Mouse (Mus musculus) midbrain, embryonic 14.5 days (tissue): ENCODE data around the gene F830045P16Rik. TPM values are rescaled to one million over a fixed set of nuclear protein-coding genes. Genes with fewer than 3 reads are reported as not detected.
"Not testable (repeated sequence)": the region's sequence is repeated elsewhere in the genome, so short reads cannot be mapped to it uniquely, and the experiment has no call there.

ENCODE experiments used
- ATAC-seq: fragments of 200-750 bp; cut with Nextera tagmentation; 2 replicates; pipeline ENCODE4 v1.8.0; 2017; ENCODE audit warnings: moderate number of reproducible peaks, moderate library complexity; ENCODE audit not compliant: low FRiP score, low TSS enrichment
- DNase-seq: peaks from one replicate; pipeline ENCODE4 v3.0.0-alpha.2; 2015
- H3K27ac ChIP-seq: fragments of 300-500 bp; sonication (generic); replicated peaks from 2 replicates; pipeline ENCODE4 v1.5.1; 2014; ENCODE audit warnings: mild to moderate bottlenecking, low read depth, low read length, moderate library complexity
- H3K27me3 ChIP-seq: fragments of 300-500 bp; sonication (generic); 2 replicates; pipeline ENCODE4 v1.6.1; 2014; ENCODE audit warnings: low read length, control low read depth, mixed read lengths; ENCODE audit not compliant: control insufficient read depth, insufficient read depth
- H3K36me3 ChIP-seq: fragments of 300-500 bp; sonication (generic); 2 replicates; pipeline ENCODE4 v1.6.1; 2014; ENCODE audit warnings: low read length, control low read depth; ENCODE audit not compliant: control insufficient read depth, insufficient read depth
- H3K4me1 ChIP-seq: fragments of 300-500 bp; sonication (generic); 2 replicates; pipeline ENCODE4 v1.6.1; 2014; ENCODE audit warnings: mild to moderate bottlenecking, antibody characterized with exemption, low read length, control low read depth; ENCODE audit not compliant: control insufficient read depth, insufficient read depth
- H3K4me2 ChIP-seq: fragments of 300-500 bp; sonication (generic); 2 replicates; pipeline ENCODE4 v1.6.1; 2014; ENCODE audit warnings: mild to moderate bottlenecking, low read length, moderate library complexity
- H3K4me3 ChIP-seq: fragments of 300-500 bp; sonication (generic); replicated peaks from 2 replicates; pipeline ENCODE4 v1.5.1; 2014; ENCODE audit warnings: low read depth, low read length
- H3K9ac ChIP-seq: fragments of 300-500 bp; sonication (generic); replicated peaks from 2 replicates; pipeline ENCODE4 v1.6.1; 2014; ENCODE audit warnings: mild to moderate bottlenecking, low read length, moderate library complexity
- H3K9me3 ChIP-seq: fragments of 300-500 bp; sonication (generic); 2 replicates; pipeline ENCODE4 v1.6.1; 2016; ENCODE audit warnings: low read length, control low read depth, mixed read lengths; ENCODE audit not compliant: control insufficient read depth
- WGBS: fragments of 180-500 bp; shearing (Covaris S2); extraction: QIAGEN DNeasy Blood & Tissue Kit; methylation state at CpG from one replicate; pipeline ENCODE4 v1.1.7; 2014; 5-methylcytosine and 5-hydroxymethylcytosine counted together
- polyA plus RNA-seq: library from polyadenylated mRNA; unstranded; fragments of >200 nt; fragmentation: Nextera tagmentation; extraction: Ambion mirVana; gene quantifications from 2 replicates; pipeline ENCODE4 v1.2.1, GENCODE M21; 2014

Gene F830045P16Rik
- polyA plus RNA-seq, 1 experiment from 2014 or later: not detected

DNA sequence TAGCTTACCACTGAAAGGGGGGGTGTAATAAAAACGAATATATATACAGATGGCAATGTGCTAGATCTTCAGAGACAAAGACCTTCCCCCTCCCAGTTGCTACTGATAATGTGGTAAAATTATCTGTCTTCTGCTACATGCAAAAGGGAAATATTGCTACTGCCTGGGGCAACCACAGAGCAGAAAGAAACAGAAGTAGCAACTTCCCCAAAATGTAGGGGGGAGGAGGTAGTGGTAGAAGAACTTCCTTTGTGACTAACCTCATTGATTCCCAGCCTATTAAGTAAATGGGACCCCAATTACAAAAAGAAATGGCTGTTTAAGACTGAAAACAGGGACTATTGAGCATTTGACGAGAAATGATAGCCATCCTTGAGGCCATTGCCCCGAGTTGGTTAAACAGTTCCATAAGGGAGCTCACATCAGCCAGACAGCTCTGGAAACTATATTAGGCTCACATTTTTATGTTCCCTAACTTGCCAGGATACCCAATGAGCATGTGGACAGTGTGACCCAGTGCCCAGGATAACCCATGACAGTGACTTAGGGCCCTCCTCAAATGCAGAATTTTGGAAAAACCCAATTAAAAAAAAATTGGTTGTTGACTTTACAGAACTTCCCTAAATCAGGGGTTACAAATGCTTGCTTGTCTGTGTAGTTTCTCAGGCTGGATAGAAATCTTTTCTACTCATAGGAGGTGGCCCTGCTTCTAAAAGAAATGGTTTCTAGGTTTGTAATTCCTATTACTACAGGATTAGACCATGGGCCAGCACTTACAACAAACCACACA is 46.7 kb downstream of the F830045P16Rik start:
- Histone ChIP-seq H3K4me2 (no peak overlapping the region), H3K9ac (no peak overlapping the region), H3K27me3 (no peaks in the 10 kb centered on the region), H3K9me3 (no peaks in the 10 kb centered on the region), H3K4me1 (no peaks in the 10 kb centered on the region), H3K27ac (no peak overlapping the region), H3K36me3 (no peaks in the 10 kb centered on the region), H3K4me3 (no peak overlapping the region)
- DNase-seq: no peak
- WGBS: 78% methylated on average over 3 of the region's 3 CpGs
- no peak for ATAC-seq

DNA sequence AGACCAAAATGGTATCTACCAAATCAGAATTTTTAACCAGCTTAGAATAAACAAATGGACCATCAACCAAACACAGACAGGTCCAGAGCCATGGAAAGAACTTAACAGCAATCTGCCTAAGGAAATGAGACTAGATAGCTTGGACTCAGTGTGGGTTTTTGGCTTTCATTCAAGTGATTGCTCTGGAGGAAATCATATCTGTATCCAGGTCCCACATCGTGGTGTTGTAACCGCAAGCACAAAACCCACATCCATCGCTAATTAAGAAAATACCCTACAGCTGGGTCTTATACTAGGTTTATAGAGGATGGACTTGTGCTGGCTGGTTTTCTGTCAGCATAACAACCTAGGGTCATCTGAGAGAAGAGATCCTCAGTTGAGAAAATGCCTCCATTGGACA is 53.3 kb downstream of the F830045P16Rik start:
- H3K4me1 ChIP-seq: no peaks in the 10 kb centered on the region
- no peak overlapping the region for H3K4me2 ChIP-seq
- no peak overlapping the region for H3K4me3 ChIP-seq
- DNase-seq: no peak
- no peak for ATAC-seq
- WGBS: 96% methylated on average over 3 of the region's 3 CpGs
- no peaks in the 10 kb centered on the region for H3K27me3 ChIP-seq
- H3K27ac ChIP-seq: no peak overlapping the region
- H3K9me3 ChIP-seq: no peaks in the 10 kb centered on the region
- H3K9ac ChIP-seq: no peak overlapping the region
- no peaks in the 10 kb centered on the region for H3K36me3 ChIP-seq

DNA sequence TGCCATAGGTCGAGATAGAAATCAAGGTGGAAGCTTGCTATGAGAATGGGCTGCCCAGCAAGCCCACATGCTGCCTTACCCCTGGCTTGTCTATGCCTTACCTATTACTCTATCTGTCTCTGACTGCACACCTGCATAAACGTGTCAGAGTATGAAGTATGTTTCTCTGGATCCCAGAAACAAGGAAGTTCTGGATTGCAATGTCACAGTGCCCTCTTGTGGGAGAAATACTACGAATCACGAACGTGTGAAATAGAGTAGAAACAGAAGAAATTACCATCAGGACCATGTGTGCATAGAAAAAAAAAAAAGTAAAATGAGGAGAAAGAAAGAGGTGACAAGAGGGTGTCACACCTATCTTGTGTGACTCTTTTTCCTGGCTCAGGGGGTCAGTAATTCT is 64.5 kb downstream of the F830045P16Rik start:
- WGBS: 22% methylated on average over 5 of the region's 5 CpGs
- Histone ChIP-seq H3K9me3 (no peaks in the 10 kb centered on the region), H3K36me3 (no peaks in the 10 kb centered on the region), H3K27me3 (no peaks in the 10 kb centered on the region), H3K4me1 (no peaks in the 10 kb centered on the region), H3K27ac (no peak overlapping the region), H3K4me3 (no peak overlapping the region), H3K4me2 (no peak overlapping the region), H3K9ac (no peak overlapping the region)
- DNase-seq (peak; percentile 85), ATAC-seq (no peak)

DNA sequence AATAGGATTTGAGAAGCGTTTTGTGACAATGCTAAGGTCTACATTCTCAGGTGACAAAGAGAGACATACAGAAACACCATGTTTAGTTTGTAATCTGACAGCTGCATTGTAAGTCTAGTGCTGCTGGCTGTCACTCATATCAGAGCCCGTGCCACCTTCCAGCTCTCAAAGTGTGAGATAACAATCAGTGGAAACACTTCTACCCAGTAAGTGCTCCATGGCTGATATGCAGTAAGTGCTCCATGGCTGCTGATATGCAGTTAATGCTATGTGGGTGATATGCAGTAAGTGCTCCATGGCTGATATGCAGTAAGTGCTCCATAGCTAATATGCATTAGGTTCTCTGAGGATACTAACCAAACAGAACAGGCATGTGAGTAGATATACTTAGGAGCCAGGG is 65.6 kb downstream of the F830045P16Rik start:
- no peak overlapping the region for H3K27ac ChIP-seq
- no peaks in the 10 kb centered on the region for H3K27me3 ChIP-seq
- DNase-seq (no peak), ATAC-seq (no peak)
- H3K4me2 ChIP-seq: no peak overlapping the region
- H3K4me3 ChIP-seq: no peak overlapping the region
- 81% methylated on average over 2 of the region's 2 CpGs for WGBS
- H3K9ac ChIP-seq: no peak overlapping the region
- no peaks in the 10 kb centered on the region for H3K36me3 ChIP-seq
- no peaks in the 10 kb centered on the region for H3K4me1 ChIP-seq
- no peaks in the 10 kb centered on the region for H3K9me3 ChIP-seq

DNA sequence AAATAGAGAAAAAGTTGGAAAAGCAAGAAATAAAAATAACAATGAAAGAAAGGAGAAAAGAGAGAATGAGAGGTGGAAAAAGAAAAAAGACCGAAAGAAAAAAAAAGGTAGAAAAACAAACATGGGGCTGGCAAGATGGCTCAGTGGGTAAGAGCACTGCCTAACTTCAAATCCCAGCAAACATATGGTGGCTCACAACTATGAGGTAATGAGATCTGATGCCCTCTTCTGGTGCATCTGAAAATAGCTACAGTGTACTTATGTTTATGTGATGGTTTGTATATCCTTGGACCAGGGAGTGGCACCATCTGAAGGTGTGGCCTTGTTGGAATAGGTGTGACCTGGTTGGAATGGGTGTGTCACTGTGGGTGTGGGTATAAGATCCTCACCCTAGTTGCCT is 97.6 kb downstream of the F830045P16Rik start:
- not testable (repeated sequence) for H3K9me3 ChIP-seq, H3K27me3 ChIP-seq, H3K36me3 ChIP-seq, H3K4me3 ChIP-seq, H3K4me2 ChIP-seq, DNase-seq, H3K4me1 ChIP-seq, H3K27ac ChIP-seq, ATAC-seq, H3K9ac ChIP-seq
- WGBS: 81% methylated on average over 1 of the region's 1 CpGs

DNA sequence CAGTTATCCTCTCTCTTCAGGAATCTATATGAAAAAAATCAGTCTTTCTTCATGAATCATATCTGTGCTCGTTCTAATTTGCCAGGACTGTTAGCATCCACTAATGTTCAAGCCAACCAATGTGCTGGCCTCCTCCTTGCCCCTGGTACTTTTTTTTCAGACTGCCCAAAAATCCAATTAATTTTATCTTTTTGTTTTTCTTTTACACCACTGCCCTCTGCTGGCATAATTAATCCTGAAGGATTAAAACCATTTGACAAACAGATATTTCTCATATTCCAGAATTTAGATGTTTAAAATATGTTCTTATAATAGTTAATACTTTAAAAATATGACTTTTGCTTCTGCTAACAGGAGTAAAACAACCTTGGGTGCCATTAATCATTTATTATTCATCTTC is 101.2 kb downstream of the F830045P16Rik start:
- H3K4me3 ChIP-seq: no peak overlapping the region
- 74% methylated on average over 1 of the region's 1 CpGs for WGBS
- no peaks in the 10 kb centered on the region for H3K27me3 ChIP-seq
- H3K36me3 ChIP-seq: no peaks in the 10 kb centered on the region
- ATAC-seq (no peak), DNase-seq (peak; percentile 54)
- no peak overlapping the region for H3K4me2 ChIP-seq
- H3K27ac ChIP-seq: no peak overlapping the region
- no peaks in the 10 kb centered on the region for H3K9me3 ChIP-seq
- H3K9ac ChIP-seq: no peak overlapping the region
- H3K4me1 ChIP-seq: no peaks in the 10 kb centered on the region

DNA sequence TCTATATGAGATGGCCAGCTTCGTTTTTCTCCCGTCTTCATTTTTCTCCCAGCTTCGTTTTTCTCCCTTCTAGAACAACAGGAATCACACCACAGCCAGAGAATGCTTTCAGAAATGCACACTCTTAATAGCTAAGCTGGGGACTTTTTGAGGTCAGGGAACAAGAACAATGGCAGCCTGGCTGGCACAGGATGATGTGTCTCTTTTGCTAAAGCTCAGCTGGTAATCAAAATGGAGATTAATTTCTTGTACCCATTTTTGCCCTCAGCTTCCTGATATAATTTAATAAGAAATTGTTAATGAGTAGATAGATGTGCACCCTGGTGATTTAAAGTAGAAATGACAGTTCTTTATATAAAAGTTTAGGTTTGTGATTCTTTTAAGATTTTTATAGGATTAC is 112.7 kb downstream of the F830045P16Rik start:
- H3K9ac ChIP-seq: no peak overlapping the region
- H3K4me3 ChIP-seq: no peak overlapping the region
- H3K27ac ChIP-seq: no peak overlapping the region
- no peaks in the 10 kb centered on the region for H3K4me1 ChIP-seq
- ATAC-seq (no peak), DNase-seq (no peak)
- H3K27me3 ChIP-seq: no peaks in the 10 kb centered on the region
- H3K36me3 ChIP-seq: no peaks in the 10 kb centered on the region
- no peaks in the 10 kb centered on the region for H3K9me3 ChIP-seq
- 69% methylated on average over 3 of the region's 3 CpGs for WGBS
- H3K4me2 ChIP-seq: no peak overlapping the region

DNA sequence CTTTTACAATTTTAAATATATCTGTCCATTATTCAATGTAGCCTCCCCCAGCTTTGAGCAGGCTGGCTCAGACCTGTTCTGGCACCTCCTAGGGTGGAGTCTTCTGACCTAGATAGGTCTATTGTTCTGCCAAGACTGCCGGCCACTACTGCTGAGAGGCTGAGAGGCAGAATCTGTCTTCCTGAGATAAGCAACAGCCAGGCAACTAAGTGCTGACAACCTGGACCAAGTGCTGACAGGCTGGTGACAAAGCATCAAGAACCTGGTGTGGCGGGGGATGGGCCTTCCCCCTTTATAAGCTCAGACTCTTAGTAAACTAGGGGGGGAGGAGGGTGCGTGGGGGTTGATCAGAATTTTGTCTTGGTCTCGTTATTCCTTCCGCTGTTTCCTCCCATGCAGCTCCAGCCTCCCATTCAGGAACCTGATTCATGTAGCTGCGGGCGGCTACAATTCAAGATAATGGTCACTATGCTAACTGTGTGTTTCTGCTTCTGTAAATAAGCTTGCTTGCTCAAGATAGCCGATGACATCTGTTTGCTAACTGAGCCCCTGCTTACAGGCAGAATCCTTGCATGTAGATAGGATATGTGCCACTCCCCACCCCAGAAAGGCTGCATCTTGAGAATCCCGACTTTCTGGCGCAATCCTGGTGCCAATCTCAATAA is 115.4 kb downstream of the F830045P16Rik start:
- WGBS: 91% methylated on average over 10 of the region's 10 CpGs
- H3K9ac ChIP-seq: no peak overlapping the region
- H3K4me3 ChIP-seq: no peak overlapping the region
- H3K4me1 ChIP-seq: no peaks in the 10 kb centered on the region
- H3K27me3 ChIP-seq: no peaks in the 10 kb centered on the region
- H3K27ac ChIP-seq: no peak overlapping the region
- H3K4me2 ChIP-seq: no peak overlapping the region
- H3K36me3 ChIP-seq: no peaks in the 10 kb centered on the region
- DNase-seq: no peak
- no peaks in the 10 kb centered on the region for H3K9me3 ChIP-seq
- ATAC-seq: no peak

DNA sequence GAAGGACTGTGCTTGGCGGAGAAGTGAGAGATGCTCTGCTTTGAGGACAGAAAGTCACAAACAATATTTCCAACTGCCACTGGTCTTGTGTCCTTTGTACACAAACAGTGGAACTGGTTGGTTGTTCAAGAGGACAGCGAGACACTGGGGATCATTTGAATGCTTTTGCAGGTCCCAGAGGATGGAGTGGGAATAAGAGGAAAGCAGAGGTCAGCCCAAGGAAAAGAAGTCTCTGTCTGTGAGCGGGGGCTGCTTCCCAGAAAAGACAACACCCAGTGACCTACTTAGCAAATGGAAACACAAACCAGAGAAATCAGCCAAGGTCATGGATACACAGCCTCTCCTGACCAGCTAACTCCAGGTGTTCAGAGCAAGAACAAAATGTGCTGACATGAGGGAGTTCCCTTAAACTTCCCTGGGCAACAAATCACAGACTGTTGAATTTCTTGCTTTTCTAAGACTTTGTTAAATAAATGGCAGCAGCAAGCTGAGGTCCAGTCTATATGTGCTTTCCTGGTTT is 117.0 kb downstream of the F830045P16Rik start:
- H3K4me1 ChIP-seq: no peaks in the 10 kb centered on the region

More for the DNA sequence above, 117.0 kb downstream of the F830045P16Rik start:
- Histone ChIP-seq H3K9ac (no peak overlapping the region), H3K36me3 (no peaks in the 10 kb centered on the region), H3K4me2 (no peak overlapping the region), H3K27me3 (no peaks in the 10 kb centered on the region), H3K27ac (no peak overlapping the region), H3K9me3 (no peaks in the 10 kb centered on the region), H3K4me3 (no peak overlapping the region)
- no peak for ATAC-seq
- 86% methylated on average over 3 of the region's 3 CpGs for WGBS
- no peak for DNase-seq
